Mouse (Mus musculus): ENCODE measurements around the gene Six3. TPM values are rescaled to one million over a fixed set of nuclear protein-coding genes. Genes with fewer than 3 reads are reported as not detected.

The Six3 gene
- polyA plus RNA-seq, 1 experiment from 2014 or later: not detected

GRCm38 (mm10) chr17:85615586-85615985, 2.2 kb downstream of the Six3 start:
- no peak overlapping the region for H3K4me2 ChIP-seq (replicated peaks; ENCODE audit: low read depth)
- no peaks in the 10 kb centered on the region for H3K4me1 ChIP-seq (replicated peaks; ENCODE audit: control insufficient read depth, insufficient read depth, low read length)
- no peaks in the 10 kb centered on the region for H3K9me3 ChIP-seq (ENCODE audit: control insufficient read depth)
- TF ChIP-seq CTCF (IDR thresholded peaks at IDR 0.05; ENCODE audit: low read depth): no peak
- no peaks in the 10 kb centered on the region for H3K36me3 ChIP-seq (ENCODE audit: control insufficient read depth, insufficient read depth)
- 0% methylated on average over 4 of the region's 4 CpGs for WGBS
- H3K4me3 ChIP-seq (ENCODE audit: low read depth, low read length): no peak overlapping the region
- no peak overlapping the region for H3K27ac ChIP-seq (ENCODE audit: low read depth, low read length)
- H3K27me3 ChIP-seq (replicated peaks; ENCODE audit: control insufficient read depth, insufficient read depth, low read length): peaks cover 99% of the 10 kb centered on the region
- no peak for ATAC-seq
- H3K9ac ChIP-seq (ENCODE audit: low read depth, low read length): no peak overlapping the region

GRCm38 (mm10) chr17:85616526-85617500, 3.4 kb downstream of the Six3 start:
- Histone ChIP-seq H3K4me1 (replicated peaks; ENCODE audit: control insufficient read depth, insufficient read depth, low read length) (no peaks in the 10 kb centered on the region), H3K4me3 (ENCODE audit: low read depth, low read length) (no peak overlapping the region), H3K4me2 (replicated peaks; ENCODE audit: low read depth) (no peak overlapping the region), H3K9me3 (ENCODE audit: control insufficient read depth) (no peaks in the 10 kb centered on the region), H3K36me3 (ENCODE audit: control insufficient read depth, insufficient read depth) (no peaks in the 10 kb centered on the region), H3K27me3 (replicated peaks; ENCODE audit: control insufficient read depth, insufficient read depth, low read length) (peaks cover 99% of the 10 kb centered on the region), H3K9ac (ENCODE audit: low read depth, low read length) (no peak overlapping the region), H3K27ac (ENCODE audit: low read depth, low read length) (no peak overlapping the region)
- no peak for ATAC-seq
- no peak for TF ChIP-seq CTCF (IDR thresholded peaks at IDR 0.05; ENCODE audit: low read depth)
- WGBS: 2% methylated on average over 41 of the region's 41 CpGs

GRCm38 (mm10) chr17:85617566-85618358, 4.4 kb downstream of the Six3 start:
- no peak overlapping the region; the same call in 1 of the 2 replicates for H3K4me3 ChIP-seq (ENCODE audit: low read depth, low read length)

GRCm38 (mm10) chr17:85618359-85619112, 5.1 kb downstream of the Six3 start:
- peak overlapping the region; percentile 37; the same call in 1 of the 2 replicates for H3K4me2 ChIP-seq (replicated peaks; ENCODE audit: low read depth)
- 2% methylated on average over 34 of the region's 34 CpGs for WGBS
- H3K4me3 ChIP-seq (ENCODE audit: low read depth, low read length): no peak overlapping the region; the same call in 1 of the 2 replicates
- no peaks in the 10 kb centered on the region for H3K4me1 ChIP-seq (replicated peaks; ENCODE audit: control insufficient read depth, insufficient read depth, low read length)
- no peak for TF ChIP-seq CTCF (IDR thresholded peaks at IDR 0.05; ENCODE audit: low read depth)
- no peak overlapping the region for H3K27ac ChIP-seq (ENCODE audit: low read depth, low read length)
- H3K9me3 ChIP-seq (ENCODE audit: control insufficient read depth): no peaks in the 10 kb centered on the region
- H3K9ac ChIP-seq (ENCODE audit: low read depth, low read length): no peak overlapping the region
- H3K27me3 ChIP-seq (replicated peaks; ENCODE audit: control insufficient read depth, insufficient read depth, low read length): peaks cover 99% of the 10 kb centered on the region
- ATAC-seq: no peak
- H3K36me3 ChIP-seq (ENCODE audit: control insufficient read depth, insufficient read depth): no peaks in the 10 kb centered on the region

More at GRCm38 (mm10) chr17:85617566-85618358, 4.4 kb downstream of the Six3 start:
- no peak for TF ChIP-seq CTCF (IDR thresholded peaks at IDR 0.05; ENCODE audit: low read depth)
- no peak for ATAC-seq
- Histone ChIP-seq H3K36me3 (ENCODE audit: control insufficient read depth, insufficient read depth) (no peaks in the 10 kb centered on the region), H3K27ac (ENCODE audit: low read depth, low read length) (no peak overlapping the region), H3K4me2 (replicated peaks; ENCODE audit: low read depth) (peak overlapping the region; percentile 37; the same call in 1 of the 2 replicates), H3K4me1 (replicated peaks; ENCODE audit: control insufficient read depth, insufficient read depth, low read length) (no peaks in the 10 kb centered on the region), H3K27me3 (replicated peaks; ENCODE audit: control insufficient read depth, insufficient read depth, low read length) (peaks cover 99% of the 10 kb centered on the region), H3K9ac (ENCODE audit: low read depth, low read length) (no peak overlapping the region), H3K9me3 (ENCODE audit: control insufficient read depth) (no peaks in the 10 kb centered on the region)
- WGBS: 1% methylated on average over 31 of the region's 36 CpGs

GRCm38 (mm10) chr17:85619113-85620085, 6.0 kb downstream of the Six3 start:
- Histone ChIP-seq H3K4me2 (replicated peaks; ENCODE audit: low read depth) (no peak overlapping the region), H3K4me1 (replicated peaks; ENCODE audit: control insufficient read depth, insufficient read depth, low read length) (no peaks in the 10 kb centered on the region), H3K4me3 (ENCODE audit: low read depth, low read length) (no peak overlapping the region), H3K9me3 (ENCODE audit: control insufficient read depth) (no peaks in the 10 kb centered on the region), H3K27ac (ENCODE audit: low read depth, low read length) (no peak overlapping the region), H3K9ac (ENCODE audit: low read depth, low read length) (no peak overlapping the region), H3K27me3 (replicated peaks; ENCODE audit: control insufficient read depth, insufficient read depth, low read length) (peaks cover 98% of the 10 kb centered on the region), H3K36me3 (ENCODE audit: control insufficient read depth, insufficient read depth) (no peaks in the 10 kb centered on the region)
- TF ChIP-seq CTCF (IDR thresholded peaks at IDR 0.05; ENCODE audit: low read depth): no peak
- 8% methylated on average over 20 of the region's 20 CpGs for WGBS
- no peak for ATAC-seq
